Mouse (Mus musculus): ENCODE data around the gene Lat. TPM values are rescaled to one million over a fixed set of nuclear protein-coding genes. Genes with fewer than 3 reads are reported as not detected.
"Not testable (repeated sequence)": the region's sequence is repeated elsewhere in the genome, so short reads cannot be mapped to it uniquely, and the experiment has no call there.

Lat gene
- 100 to 1,000 TPM; 784 to 813 TPM for polyA plus RNA-seq (2017; shearing (Covaris generic))

DNA sequence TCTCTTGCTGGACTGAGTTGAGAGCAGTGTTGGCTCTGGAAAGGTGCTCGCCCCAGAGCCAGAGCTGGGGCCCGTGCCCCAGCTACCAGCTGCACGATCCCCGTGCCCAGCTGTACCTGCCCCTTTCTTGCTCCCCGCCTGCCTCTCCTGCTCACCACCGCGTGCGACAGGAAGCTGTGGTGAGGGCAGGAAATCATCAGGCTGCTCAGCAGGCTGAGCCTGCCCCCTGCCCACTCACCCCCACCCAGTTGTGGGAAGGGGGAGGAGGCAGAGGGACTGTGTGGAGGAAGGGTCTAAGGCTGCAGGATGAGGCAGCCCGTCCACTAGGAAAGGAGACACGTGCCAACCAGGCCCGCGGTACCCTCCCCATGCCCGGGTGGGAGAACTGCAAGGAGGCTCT is at the start of gene Lat:
Gene Lat, minus strand, starts transcription at position 178 of the 400 bp plus-strand sequence.
- ATAC-seq, result peak; percentile 95

DNA sequence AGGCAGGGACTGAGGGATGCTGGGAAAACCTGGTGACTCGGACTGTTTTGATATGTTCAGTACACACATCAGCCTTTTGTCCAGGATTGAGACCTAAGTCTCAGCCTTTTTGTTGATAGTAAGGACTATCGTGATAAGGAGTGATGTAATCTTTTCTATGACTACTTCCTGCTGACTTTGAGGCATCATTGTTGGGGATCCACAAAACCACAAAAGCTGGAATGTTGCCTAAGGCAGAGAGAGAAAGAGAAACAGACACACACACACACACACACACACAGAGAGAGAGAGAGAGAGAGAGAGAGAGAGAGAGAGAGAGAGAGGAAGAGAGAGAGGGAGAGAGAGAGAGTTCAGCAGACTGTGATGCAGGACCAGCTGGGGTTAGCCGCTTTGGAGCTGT is 49.1 kb upstream of the Lat start:
- ATAC-seq, result no peak

DNA sequence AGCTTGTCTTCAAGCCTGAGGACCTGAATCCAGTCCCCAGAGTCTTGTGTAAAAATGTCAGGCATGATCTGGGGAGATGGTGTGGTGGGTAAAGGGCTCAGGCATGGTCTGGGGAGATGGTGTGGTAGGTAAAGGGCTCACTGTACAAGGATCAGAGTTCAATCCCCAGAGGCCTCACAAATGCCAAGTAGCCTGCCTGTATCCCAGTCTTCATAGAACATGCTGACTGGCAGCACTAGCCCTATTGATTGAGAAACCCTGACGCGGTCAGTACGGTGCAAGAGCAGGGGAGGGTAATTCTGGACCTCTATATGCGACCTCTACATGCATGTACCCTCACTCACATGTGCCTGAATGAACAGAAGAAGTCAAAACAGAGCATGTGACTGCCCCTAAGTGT is 48.2 kb upstream of the Lat start:
- no peak for ATAC-seq

DNA sequence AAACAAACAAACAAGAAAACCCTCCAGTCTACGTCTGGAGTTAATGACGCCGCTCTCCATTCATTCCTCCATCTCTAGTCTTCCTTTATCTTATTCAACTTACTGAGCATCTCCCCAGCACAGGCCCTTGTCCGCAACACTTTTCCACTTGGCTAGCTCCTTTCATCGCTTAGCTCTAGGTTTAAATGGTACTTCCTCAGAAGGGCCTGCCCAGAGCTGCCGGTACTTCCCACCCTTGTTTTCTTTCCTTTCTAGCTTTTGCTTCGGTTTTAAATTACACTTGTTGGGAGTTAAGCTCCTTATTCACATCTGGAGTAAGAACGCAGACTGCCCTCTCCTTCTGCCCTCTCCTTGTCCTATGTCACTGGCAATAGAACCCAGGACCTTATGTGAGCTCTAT is 47.7 kb upstream of the Lat start:
- no peak for ATAC-seq

DNA sequence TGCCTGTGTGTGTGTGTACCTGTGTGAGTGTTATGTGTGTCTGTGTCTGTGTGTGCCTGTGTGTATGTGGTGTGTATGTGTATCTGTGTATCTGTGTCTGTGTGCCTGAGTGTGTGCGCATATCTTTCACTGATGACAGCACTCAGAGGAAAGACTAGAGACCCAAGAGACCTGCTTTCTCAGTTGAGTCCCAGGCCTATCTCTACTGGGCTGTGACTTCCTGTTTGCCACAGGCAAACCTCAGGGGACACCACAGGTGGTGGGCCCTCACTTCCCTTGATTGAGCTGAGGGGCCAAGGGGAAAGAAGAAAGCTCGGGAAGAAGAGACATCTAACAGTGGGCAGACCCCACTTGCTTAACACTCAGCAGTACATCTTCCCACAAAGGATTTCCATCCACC is 47.2 kb upstream of the Lat start:
- ATAC-seq, result no peak

DNA sequence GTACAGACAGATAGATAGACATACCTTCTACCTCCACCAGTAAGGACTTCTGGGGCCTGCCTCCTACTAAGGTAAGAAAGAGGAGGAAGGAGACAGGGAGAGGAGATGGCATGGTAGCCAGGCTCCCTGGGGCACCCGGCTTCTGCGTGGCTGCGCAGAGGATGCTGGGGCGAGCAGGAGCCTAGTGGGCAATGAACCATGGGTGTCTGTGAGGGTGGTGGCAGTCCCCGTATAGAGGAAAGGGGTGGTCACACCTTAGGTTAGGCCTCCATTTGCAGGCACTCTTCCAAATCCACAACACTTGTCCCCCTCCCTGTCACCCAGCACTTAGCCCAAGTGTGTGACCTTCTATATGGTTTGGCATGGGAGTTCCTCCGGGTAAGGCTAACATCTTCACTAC is 45.4 kb upstream of the Lat start, which contains the start of gene Cd19:
Gene Cd19, minus strand, starts transcription at position 165 of the 400 bp plus-strand sequence.
- ATAC-seq, result no peak

DNA sequence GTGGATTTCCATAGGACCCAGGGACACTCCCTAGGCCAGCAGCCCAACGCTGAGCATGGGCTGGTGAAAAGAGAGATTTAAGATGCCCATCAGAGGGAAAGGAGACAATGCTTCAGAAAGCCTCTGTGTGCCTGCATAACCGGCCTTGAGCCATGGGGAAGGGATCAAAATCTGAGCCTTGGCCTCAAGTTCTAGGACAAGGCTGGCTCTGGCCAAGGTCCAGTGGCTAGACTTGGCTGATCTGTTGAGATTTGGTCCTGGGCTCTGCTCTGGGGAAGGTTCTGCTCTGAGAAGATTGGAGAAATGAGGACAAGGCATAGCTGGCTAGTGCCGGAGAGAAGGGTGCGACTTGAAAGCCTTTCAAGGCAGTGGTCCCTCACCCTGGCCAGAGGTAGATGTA is 41.7 kb upstream of the Lat start:
- no peak for ATAC-seq

DNA sequence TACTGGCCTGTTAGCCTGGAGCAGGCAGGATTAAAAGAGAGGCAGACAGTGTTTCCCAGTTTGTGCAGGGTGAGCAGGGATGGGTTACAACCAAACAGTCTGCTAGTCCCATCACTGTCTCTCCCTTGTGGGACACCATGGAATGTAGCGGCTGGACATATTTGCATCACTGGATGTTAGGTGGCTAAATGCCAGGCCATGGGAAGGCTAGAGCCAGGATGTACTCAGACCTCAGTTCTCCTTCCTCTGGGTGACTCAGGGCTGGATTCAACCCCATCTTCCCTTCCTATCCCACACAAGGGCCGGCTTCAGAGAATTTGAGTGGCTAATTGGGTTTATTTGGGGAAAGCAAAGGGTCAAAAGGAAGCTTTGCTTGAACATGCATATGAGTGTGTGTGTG is 39.3 kb upstream of the Lat start:
- no peak for ATAC-seq

DNA sequence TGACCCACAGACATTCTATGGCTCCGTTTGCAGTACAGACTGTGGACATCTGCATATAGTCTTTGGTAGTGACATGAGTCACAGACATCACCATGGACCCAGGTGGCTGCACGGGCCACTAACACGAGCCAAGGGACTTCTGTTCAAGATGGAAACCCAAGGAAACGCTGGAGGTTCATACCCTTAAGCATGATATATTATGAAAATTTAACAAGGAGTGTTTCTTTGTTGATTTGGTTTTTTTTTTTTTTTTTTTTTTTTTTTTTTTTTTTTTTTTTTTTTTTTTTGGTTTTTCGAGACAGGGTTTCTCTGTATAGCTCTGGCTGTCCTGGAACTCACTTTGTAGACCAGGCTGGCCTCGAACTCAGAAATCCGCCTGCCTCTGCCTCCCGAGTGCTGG is 33.1 kb upstream of the Lat start:
- ATAC-seq, result not testable (repeated sequence)

DNA sequence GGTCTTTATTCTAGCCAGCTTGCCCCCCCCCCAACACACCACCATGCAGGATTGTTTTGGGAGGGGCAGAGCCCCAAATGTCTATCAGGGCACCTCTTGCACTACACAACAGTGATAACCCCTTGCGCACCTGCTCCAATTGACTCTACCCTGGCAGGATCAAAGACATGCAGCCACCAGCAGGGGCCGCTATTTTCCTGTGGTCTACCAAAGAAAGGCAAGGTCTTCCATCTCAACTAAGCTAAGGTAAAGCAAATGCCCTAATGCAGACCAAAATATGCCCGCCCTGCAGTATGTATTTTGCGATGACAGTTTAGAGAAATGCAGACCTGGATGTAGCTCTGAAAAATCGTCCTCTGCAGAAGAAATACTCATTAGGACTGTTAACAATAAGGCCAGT is 30.2 kb upstream of the Lat start:
- peak; percentile 11 for ATAC-seq

DNA sequence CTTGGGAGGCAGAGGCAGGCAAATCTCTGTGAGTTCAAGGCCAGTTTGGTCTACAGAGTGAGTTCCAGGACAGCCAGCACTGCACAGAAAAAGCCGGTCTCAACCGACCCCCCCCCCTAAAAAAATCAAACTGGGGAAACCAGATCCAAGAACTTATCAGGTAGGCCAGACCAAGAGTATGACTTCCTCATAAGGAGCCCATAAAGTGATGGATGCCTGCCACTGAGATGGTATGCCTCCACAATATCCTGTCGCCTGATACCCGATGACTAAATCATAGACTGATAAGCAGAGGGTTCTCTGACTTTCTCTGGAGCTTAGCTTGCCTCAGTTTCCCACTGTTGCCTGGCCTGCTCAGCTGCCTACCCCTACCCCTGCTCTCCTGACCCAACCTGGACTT is 28.5 kb upstream of the Lat start:
- no peak for ATAC-seq

DNA sequence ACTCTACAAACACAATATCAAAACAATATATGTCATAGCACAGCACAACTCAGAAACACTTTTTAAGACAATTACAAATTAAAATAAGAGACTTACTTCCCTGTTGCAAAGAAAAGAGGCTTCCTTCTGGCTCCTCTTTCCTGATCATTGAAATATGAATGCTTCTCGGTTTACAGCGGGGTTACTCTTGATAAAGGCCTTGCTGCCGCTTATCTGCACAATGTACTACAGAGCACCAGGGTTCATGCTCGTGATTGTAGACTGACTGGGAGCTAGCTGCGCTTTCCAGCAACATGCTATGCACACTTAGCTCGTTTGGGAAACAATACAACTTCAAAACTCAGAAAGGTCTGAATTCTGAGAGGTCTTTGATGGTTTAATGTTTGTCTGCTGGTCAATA is 27.9 kb upstream of the Lat start:
- no peak for ATAC-seq

DNA sequence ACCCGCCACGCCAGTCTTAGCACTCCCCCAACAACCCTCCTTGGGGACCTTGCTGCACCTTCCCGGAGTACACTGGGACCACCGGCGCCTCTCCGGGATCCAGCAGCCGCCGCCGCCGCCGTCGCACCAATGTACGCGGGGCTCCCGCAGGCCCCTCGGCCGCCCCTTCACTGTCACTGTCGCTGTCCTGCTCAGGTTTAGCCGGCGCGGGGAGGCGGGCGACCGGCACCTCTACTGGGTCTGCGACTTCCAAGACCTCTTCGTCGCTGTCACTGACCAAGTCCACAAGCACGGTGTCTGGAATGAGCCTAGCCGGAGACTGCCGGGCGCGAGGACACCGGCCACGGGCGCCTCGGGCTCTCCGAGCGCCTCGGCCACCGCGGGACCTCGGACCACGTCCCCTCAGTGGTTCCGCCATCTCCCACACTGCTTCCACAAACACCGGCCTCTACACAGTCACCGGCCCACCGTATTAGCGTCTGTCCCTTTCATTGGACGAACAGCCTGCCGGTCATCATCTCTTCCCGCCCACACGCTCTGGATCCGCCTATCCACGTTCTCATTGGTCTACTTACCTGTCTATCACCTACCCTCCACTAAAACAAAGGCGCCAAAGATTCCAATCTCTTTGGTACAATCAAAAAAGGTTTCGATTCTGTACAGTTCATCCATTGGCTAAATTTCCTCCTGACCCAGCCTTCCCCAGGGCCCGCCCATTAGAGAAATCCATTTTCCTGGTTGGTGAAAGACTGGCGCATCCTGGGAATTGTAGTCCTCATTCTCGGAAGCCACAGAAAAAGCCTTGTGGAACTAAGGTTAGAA is 27.1 kb upstream of the Lat start, which contains the start of gene Nfatc2ip:
Gene Nfatc2ip, minus strand, starts transcription at position 440 of the 822 bp plus-strand sequence.
- peak; percentile 94 for ATAC-seq

DNA sequence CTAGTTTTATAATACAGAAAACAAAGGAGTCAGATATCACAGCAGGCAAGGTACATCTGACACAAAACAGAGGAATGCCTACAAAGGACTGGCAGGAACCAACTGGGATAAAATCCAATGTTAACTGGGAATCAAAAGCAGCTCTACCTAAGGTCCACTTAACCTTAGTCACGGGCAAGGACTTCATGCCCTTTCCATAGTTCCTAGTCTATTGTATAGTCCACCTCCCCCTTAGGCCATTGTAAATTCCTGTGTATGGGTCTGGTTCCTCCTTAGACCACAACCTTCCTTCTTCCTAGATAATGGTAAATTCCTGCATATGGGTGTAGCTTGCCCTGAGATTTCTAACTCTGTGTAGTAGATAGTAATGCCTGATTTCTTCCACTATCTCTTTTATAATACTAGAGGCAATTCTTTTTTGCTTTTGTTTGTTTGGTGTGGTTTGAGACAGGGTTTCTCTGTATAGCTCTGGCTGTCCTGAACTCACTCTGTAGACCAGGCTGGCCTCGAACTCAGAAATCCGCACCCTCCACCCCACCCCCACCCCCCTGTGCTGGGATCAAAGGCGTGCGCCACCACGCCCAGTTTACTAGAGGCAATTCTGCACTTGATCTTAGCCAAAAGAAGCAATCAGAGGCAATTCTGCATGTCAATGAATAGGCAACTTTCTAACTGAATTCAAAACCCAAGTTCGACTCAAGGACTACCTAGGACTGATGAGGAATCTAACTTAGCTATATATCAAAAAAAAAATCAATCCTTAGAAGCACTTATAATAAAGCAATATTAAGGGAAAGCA is 22.9 kb upstream of the Lat start:
- ATAC-seq, result not testable (repeated sequence)

DNA sequence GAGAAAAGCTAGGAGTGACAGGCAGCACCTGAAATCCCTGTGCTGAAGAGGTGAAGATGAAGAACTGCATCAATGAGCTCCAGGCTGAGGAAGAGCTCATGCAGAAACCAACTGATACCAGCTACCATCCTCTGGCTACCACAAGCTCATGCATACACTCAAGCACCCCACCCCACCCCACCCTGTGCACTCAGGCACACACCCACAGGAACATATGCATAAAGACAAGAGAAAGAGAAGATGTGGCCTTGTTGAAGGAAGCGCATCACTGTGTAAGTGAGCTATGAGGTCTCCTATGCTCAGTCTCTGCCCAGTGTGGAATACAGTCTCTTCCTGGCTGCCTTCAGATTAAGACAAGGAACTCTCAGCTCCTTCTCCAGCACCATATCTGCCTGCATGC is 18.8 kb upstream of the Lat start:
- no peak for ATAC-seq

DNA sequence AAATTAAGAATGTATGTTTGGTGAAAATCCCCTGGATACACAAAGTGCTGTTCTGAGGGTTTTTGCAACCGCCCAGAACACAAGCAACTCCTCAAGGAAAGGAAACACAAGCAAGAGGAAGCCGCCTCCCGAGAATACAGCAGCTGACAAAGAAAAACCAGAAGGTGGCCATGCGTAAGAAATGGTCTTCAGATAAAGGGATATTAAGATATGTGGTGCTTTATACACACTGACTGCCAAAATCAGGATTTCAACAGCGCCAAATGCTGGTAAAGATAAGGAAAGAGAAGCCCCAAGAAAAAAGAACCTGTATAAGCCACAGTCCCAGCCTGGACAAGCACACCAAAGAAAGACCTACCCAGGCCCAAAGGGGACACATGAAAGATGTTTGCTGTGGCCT is 14.2 kb upstream of the Lat start:
- ATAC-seq, result no peak

DNA sequence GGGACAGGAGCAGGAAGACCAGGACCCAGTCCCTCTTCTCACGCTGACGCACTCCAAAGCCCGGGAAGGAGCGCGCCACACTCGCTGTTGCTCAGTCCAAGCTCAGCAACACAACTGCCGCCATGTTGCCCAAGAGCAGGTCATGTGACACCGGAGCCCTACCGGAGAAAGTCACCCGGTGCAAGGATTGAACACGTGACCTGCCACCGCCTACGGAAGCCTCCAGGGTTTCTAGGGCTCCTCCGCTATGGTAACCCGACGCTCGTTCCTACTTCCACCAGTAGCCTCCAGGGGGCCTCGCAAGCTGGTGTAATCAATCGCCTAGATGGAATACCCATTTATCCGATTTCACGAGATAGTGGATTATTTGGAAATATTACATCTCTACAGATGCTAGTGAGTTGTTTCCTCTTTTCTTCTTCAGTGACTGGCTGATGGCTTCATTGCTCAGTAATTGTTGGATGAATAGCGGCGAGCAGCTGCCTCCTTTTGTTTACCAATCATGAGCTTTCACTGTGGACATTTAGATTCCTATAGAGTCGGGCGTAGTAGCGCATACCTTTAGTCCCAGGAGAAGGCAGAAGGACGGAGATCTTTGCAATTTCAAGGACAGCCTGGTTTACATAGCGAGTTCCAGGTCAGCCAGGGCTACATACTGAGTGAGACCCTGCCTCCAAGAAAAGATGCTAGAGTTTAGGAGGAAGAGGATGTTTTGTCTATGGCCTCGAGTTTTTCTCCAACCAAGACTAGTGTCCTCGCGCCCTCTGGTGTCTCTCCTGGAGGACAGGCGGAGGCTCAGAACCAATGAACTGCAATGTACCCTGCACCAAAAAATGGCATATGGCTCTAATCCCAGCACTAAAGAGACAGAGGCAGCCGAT is 8.1 kb upstream of the Lat start, which contains the start of gene Spns1:
Gene Spns1, minus strand, starts transcription at position 173 of the 881 bp plus-strand sequence.
- ATAC-seq, result peak; percentile 91

DNA sequence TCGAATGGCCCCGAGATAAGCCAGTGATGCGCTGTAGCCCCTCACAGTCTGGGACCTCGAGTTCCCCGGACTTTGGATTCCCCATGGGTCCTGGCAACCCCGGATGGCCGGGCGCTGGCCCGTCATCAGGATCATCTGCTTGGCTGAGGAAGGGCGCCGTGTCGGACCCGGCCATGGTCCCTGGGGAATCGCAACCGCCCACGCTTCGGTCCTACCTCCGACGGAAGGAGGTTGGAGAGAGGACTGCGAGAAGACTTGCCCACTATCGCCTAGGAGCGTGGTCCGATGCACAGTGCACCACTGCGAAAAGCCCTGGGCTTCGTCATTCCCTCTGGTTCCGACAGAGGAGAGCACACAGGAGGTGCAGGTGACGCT is 7.5 kb upstream of the Lat start:
- no peak for ATAC-seq

DNA sequence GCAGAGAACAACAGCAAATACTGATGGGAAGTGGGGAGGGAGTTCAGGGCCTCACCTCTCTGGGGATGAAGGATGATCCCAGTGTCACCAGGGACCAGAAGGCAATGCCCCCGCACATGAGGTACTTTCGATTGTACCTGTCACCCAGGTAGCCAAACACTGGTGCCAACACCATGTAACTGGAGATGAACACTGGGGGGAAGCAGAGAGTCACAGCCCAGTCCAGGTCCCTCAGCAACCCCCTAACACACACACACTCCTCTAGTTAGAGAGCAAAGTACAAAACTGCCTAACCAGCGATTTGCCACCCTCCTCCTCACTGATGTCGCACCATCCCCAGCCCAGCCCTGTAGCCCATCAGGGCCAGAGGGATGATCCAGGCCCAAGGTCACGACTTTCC is 5.6 kb upstream of the Lat start:
- ATAC-seq, result no peak

DNA sequence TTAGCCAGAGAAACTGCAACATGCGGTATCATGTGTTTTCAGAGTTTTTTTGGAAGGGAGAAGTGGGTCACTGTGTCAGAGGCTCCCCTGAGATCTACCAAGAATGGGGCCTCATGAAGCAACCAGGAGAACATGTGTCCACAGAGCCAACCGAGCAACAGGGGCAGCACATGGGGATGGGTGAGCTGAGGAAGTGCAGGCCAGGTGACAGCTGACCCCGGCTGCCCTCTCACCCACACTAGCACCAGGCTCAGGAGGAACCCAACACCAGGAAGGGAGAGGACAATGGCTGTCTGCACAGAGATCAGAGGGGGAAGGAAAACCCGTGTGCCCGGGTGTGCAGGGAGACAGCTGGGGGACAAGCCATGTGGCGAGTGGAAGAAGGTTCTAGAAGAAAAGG is 5.2 kb upstream of the Lat start:
- no peak for ATAC-seq

DNA sequence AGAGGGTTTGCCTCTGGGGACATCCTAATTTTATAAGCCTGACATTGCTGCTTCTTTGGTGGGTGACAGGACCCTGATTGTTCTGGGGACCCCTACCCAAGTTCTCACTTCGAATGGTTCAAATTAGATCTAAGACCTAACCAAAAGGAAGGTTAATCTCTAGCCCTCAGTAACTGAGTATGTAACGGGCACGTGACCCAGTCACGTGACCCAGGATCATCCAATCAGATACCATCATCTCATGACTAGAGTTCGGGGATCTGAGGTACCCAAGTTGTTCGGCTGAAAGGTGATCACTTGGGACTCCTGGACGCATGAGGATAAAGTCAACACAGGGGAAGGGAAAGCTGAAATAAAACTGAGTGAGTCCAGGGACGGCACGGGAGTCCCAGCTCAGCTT is 3.6 kb upstream of the Lat start:
- ATAC-seq, result no peak

DNA sequence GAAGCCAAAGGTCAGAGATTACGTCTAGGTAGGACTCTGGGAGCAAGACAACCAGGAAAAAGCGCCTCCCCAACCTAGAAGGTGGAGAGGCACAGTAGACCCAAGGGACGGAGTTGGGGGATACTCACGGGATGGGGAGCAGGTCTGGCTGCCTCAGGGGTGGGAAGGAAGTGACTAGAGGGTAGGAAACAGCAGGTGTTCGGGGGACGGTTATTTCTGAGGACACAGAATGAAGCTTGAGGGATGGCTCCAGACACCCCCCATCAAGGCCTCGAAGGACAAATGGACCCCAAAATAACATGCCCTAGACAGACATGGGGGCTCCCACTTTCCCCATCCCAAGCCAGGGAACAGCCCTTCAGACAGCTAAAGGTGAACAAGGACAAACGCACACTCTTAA is 1.0 kb downstream of the Lat start:
- ATAC-seq, result no peak

DNA sequence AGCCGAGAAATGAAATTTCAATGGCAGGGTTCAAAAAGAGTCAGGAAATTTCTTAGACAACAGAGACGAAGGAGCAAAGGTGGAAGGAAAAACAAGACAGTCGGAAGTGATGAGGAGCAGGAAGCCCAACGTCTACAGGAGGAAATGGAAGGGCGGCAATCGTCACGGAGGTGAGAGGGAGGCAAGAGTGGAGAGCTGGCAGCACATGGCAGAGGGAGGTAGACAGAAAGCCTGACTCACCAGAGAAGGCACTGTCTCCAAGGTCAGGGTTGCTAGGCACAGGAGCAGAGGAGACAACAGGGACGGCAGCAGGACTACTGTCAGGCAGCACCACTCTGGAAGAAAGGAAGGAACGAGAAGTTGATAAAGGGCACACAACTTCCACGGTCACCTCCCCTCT is 1.7 kb downstream of the Lat start:
- peak; percentile 33 for ATAC-seq

All from activated CD4-positive, CD25-positive, alpha-beta regulatory T cell, adult 4 months (primary cell).